Mouse (Mus musculus): ENCODE results near the gene Popdc2.

DNA sequence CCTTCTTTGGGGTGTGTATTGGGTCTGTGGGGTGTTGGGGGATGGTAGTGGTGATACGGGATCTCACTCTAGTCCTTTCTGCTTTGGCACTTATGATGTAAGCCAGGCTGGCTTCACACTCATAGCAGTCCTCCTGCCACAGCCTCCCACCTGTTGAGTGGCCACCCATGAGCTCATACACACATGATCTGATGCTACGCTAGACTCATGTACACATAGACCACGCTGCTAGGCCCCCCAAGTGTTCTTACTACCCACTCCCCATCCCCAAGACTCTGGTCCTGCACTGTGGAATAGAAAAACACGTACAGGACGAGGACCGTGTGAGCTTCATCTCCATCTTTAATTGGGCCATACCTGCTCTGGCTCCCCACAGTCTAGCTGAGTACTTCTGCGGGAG is 7.0 kb downstream of the Popdc2 start:
- TF ChIP-seq CTCF (IDR thresholded peaks at IDR 0.05; ENCODE audit: extremely low read depth, insufficient read length, insufficient replicate concordance, low read depth, low read length): no peak
- TF ChIP-seq POLR2A (IDR thresholded peaks at IDR 0.05; ENCODE audit: low read depth, low read length): no peak
